Mouse (Mus musculus) cortical plate, adult 2 months (tissue): ENCODE results near the gene Kynu.

Experiments
- CTCF ChIP-seq: fragments of 200-500 bp; IDR thresholded peaks from 2 replicates; pipeline ENCODE4 v1.5.1; 2011; ENCODE audit warnings: mild to moderate bottlenecking, control low read depth, low read length; ENCODE audit not compliant: insufficient read depth; ENCODE audit errors: extremely low read depth
- POLR2A ChIP-seq: fragments of 200-500 bp; IDR thresholded peaks from 2 replicates; pipeline ENCODE4 v1.6.1; 2011; ENCODE audit warnings: mild to moderate bottlenecking, low read length, control low read depth; ENCODE audit not compliant: insufficient read depth; ENCODE audit errors: extremely low read depth

DNA sequence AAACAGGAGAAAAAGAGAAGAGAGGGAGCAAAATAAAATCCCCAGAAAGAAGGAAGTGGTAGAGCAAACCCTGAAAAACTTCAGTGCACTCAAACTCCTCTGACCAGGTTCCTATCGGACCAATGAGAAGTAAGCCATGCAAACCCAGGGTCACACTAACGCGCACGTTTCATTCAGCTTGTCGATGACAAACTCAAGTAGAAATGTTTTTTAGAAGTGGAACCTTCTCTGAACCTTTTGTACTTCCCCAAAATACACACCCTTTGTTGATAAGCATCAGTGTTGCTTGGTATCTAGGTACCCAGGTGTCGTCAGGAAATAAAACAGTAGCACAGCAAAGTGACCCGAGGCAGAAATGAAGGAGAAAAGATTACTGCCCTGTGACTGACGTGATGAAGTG lies 172.6 kb downstream of the Kynu start:
- TF ChIP-seq CTCF (no peak), POLR2A (no peak)
